Mouse (Mus musculus) T-cell, adult 2 months (primary cell): ENCODE data around the gene Ccdc42.

Source experiments
- DNase-seq: peaks from one replicate; pipeline ENCODE4 v3.0.0; 2022; ENCODE audit warnings: low spot score

Ccdc42 gene

DNA sequence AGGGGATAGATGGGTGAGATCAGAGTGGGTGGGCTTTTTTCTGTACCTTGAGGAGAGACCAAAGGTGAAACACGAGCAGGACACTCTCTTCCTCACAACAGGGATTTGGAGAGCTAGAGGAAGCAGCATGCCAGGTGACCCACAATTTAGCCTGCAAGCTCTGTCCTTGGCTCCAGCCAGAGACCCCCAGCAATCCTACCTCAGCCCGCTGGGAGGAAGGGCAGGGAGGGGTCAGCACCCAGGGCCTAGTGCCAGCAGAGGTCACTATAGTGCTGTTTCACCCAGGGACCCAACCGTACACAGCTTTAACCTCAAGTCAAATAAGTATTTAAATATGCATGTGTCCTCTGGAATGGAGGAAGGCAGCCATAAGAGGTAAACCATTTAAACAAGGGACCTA, 931 bp upstream of the Ccdc42 start:
- DNase-seq: no peak

- peak; percentile 32 for DNase-seq
Measured at GRCm38 (mm10) chr11:68589055-68589809, 2.4 kb downstream of the Ccdc42 start.

DNA sequence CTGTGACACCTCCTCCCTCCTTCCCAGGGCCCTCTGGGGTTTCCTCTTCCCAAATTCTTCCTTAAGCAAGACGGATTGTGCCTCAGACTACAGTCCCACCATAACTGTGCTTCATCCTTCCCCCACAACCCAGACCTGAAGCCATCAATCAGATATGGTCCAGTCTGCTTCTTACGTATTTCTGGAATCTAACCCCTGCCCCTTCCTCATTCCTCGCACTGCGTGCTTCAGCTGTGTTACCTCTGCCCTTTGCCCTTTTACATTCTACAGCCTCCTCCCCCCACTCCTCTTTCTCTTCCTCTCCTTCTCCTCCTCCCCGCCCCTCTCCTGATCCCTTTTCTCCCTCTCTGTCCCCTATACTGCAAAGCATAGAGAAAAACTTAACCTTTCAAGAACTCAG, 4.9 kb downstream of the Ccdc42 start:
- no peak for DNase-seq

DNA sequence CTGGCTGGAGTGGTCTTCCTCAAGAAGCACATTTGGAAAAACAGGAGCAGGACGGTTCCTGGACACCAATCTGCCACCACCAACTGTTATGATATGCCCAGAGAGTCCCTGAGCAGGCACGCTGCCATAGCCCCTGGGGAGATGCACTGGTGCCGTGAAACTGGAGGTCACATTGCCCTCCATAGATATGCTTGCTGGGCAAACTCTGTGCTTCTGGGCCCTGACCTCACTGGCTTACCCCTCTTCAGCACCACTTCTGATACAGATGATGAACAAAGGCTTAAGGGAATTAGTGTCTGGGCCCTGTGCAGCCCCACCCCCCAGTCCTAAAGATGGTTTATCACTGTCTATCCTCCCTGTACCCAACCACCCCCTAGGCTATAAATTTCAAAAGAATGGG, 6.4 kb downstream of the Ccdc42 start:
- no peak for DNase-seq

DNA sequence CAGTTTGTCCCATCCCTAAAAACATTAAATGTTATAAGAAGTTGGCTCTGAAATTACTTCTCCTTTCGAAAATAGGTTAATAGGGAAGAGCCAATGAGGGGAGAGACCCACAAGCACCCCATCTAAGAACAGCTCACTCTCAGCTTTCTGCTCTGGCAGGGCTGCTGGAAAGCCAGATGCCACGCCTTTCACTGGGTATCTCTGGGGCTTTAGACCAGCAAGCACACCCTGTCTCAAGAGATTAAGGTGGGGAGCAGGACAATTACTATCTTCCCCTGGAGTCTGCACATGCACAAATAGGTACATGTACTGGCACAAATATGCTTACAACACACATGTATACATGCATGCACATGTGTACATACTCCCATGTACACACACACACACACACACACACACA, 11.1 kb downstream of the Ccdc42 start:
- DNase-seq: no peak

GRCm38 (mm10) chr11:68600551-68601021, 13.8 kb downstream of the Ccdc42 start:
- DNase-seq: no peak

GRCm38 (mm10) chr11:68601486-68601991, 14.7 kb downstream of the Ccdc42 start:
- DNase-seq: no peak

DNA sequence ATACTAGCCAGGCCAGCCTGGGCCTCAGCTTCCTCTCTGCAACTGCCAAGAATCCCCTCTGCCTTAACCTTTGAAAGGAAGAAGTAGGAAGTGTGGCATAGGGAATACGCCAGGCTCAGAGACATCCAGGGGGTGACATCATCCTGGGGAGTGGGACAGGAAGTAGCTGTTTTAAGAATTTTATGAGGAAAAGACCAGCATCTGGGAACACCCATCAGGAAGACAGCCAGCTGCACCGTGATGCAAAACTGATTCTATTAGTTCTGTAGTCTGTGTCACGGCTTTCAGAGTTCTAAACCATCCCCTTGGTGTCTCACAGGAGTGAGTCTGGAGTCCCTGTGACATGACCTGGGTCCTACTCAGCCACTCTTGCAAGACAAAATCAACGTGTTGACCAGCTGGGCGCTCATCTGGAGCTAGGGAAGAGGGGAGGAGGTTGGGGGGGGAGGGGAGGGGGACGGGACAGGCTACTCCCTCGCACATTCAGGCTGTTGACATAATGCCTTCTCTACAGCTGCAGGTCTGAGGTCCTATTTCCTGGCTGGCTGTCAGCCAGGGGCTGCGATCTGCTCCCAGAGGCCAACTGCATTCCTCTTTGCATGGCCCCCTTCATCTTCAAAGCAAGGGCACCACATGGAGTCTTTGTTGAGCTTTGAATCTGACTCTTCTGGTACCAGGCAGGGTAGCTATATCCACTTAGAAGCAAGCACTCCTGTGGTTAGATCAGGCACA, 15.5 kb downstream of the Ccdc42 start:
- no peak for DNase-seq

DNA sequence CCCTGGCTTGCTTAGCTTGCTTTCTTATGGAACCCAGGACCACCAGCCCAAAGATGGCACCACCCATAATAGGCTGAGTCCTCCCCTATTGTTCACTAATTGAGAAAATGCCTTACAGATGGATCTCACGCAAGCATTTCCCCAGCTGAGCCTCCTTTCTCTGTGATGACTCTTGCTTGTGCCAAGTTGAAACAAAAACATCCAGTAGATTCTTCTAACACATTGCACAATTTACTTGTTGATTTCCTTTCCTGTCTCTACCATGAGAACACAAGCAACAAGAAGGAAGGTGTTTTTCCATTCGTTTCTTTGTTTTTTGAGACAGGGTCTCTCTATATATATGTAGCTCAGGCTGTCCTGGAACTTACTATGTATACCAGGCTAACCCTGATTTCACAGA, 20.2 kb downstream of the Ccdc42 start:
- no peak for DNase-seq

- DNase-seq: no peak
Measured at GRCm38 (mm10) chr11:68609910-68610566, 23.2 kb downstream of the Ccdc42 start.

GRCm38 (mm10) chr11:68610567-68610947, 23.7 kb downstream of the Ccdc42 start:
- DNase-seq: no peak

GRCm38 (mm10) chr11:68613071-68613711, 26.4 kb downstream of the Ccdc42 start:
- DNase-seq: no peak

GRCm38 (mm10) chr11:68622751-68623150, 35.9 kb downstream of the Ccdc42 start:
- DNase-seq: no peak

- DNase-seq: peak; percentile 28
Measured at GRCm38 (mm10) chr11:68623225-68623870, 36.5 kb downstream of the Ccdc42 start.

- DNase-seq: no peak
Measured at GRCm38 (mm10) chr11:68623871-68624258, 37.0 kb downstream of the Ccdc42 start.

DNA sequence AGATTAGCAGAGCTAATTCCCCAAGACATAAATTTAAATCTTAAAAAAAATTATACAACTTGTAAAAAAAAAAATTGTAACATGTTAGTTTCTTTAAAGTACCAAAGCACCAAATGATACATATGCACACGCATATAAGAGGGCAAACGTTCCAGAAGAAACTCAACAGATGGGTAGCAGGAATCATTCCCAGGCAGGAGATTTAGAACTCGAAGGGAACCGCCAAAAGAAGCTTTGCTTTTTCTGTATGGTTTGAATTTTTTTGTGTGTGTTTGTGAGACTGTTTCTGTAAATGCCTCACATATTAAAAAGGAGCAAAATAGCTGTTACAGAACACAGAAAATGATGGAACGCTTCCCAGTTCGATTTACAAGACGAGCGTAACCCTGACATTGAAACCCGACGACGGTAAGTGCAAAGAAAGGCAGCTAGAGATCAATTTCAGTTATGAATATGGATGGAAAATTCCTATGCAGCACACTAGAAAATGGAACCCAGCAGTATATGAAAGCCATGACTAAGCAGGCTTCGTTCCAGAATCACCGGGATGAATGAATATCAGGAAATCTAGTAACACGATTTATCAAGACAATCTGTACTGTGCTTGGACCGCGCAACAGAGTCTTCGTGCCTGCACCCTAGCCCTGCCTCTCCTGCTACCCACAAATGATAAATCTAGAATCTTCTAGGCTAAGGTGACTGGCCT, 44.9 kb downstream of the Ccdc42 start:
- DNase-seq: no peak

DNA sequence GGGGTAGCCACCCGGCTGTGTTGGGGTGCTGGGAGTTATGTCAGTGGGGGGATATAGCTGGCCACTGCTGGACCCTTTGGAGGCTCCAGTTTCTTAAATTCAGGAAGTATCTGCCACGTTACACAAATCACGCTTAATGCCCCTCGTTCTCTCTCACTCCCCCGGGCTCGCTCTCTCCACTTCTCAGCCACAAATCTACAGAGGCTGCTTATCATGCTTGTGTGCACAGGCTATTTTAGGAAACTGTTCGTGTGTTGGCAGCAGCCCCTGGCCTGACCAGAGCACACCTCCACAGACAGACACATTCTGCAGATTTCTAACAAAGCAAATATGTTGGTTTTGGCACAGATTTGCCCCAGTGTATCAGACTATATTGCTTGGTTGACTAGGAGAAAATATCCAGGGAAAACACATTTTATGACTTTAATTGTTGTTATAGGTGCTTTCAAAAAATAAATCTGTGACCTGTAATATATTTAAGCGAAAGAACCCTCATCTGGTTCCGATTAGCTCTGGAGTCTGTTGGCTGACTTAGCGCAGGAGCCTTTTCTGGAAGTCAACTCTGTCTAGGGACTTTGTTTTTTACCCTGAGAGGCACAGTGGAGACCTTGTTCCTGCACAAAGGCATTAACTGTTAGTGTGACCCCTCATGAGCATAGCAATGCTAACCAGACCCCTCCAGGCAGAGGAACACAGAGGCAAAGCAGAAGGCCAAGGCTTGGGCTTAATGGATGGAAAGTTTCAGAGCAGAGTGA, 51.2 kb downstream of the Ccdc42 start:
- DNase-seq: no peak

- no peak for DNase-seq
Measured at GRCm38 (mm10) chr11:68641361-68641760, 54.5 kb downstream of the Ccdc42 start.

GRCm38 (mm10) chr11:68644781-68645180, 58.0 kb downstream of the Ccdc42 start:
- no peak for DNase-seq
